Mouse (Mus musculus): ENCODE measurements around the gene P2ry12. TPM values are rescaled to one million over a fixed set of nuclear protein-coding genes. Genes with fewer than 3 reads are reported as not detected.

P2ry12 gene
- polyA plus RNA-seq, 1 experiment, result not detected

DNA sequence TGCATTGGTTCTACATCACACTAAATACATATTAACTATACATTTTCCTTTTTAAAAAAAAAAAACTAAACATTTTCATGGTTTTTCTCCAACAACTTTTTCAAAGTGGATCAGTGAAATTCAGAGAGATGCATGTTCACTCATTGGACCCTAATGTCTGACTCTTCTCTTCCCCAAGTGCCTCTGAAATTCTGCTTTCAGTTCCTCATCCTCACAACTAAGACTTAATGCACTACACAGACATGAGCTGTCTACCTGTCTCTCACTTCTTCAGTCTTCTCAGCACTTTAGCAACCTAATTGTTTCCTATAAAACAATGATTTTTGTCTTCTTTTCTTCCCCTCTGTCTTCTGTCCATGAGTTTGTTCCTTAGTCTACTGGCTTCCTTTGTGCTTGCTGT is 37.3 kb downstream of the P2ry12 start:
- TF ChIP-seq POLR2A (IDR thresholded peaks at IDR 0.05; ENCODE audit: insufficient read depth, low read length) (no peak), EP300 (IDR thresholded peaks at IDR 0.05; ENCODE audit: insufficient read depth, low read depth, low read length) (no peak), CTCF (IDR thresholded peaks at IDR 0.05; ENCODE audit: low read depth, low read length) (no peak)
- Histone ChIP-seq H3K27ac (ENCODE audit: insufficient read depth, low read length) (no peak overlapping the region), H3K9ac (ENCODE audit: low read depth, poor library complexity, severe bottlenecking) (no peak overlapping the region), H3K27me3 (ENCODE audit: control insufficient read depth, insufficient read depth, low read length, poor library complexity, severe bottlenecking) (no peaks in the 10 kb centered on the region), H3K36me3 (ENCODE audit: control insufficient read depth, insufficient read depth, low read length, poor library complexity, severe bottlenecking) (no peaks in the 10 kb centered on the region), H3K9me3 (replicated peaks; ENCODE audit: control insufficient read depth, insufficient read depth, low read length, poor library complexity, severe bottlenecking) (no peaks in the 10 kb centered on the region), H3K4me3 (ENCODE audit: low read depth, low read length) (no peak overlapping the region), H3K4me1 (ENCODE audit: control insufficient read depth, insufficient read depth, low read length) (no peaks in the 10 kb centered on the region)

GRCm38 (mm10) chr3:59222303-59222702 is 40.4 kb downstream of the P2ry12 start:
- Histone ChIP-seq H3K4me1 (ENCODE audit: control insufficient read depth, insufficient read depth, low read length) (no peaks in the 10 kb centered on the region), H3K9ac (ENCODE audit: low read depth, poor library complexity, severe bottlenecking) (no peak overlapping the region), H3K27ac (ENCODE audit: insufficient read depth, low read length) (no peak overlapping the region), H3K36me3 (ENCODE audit: control insufficient read depth, insufficient read depth, low read length, poor library complexity, severe bottlenecking) (no peaks in the 10 kb centered on the region), H3K27me3 (ENCODE audit: control insufficient read depth, insufficient read depth, low read length, poor library complexity, severe bottlenecking) (no peaks in the 10 kb centered on the region), H3K9me3 (replicated peaks; ENCODE audit: control insufficient read depth, insufficient read depth, low read length, poor library complexity, severe bottlenecking) (no peaks in the 10 kb centered on the region), H3K4me3 (ENCODE audit: low read depth, low read length) (no peak overlapping the region)
- no peak for TF ChIP-seq POLR2A (IDR thresholded peaks at IDR 0.05; ENCODE audit: insufficient read depth, low read length)
- TF ChIP-seq EP300 (IDR thresholded peaks at IDR 0.05; ENCODE audit: insufficient read depth, low read depth, low read length), result no peak
- TF ChIP-seq CTCF (IDR thresholded peaks at IDR 0.05; ENCODE audit: low read depth, low read length), result no peak

GRCm38 (mm10) chr3:59219326-59219725 is 43.3 kb downstream of the P2ry12 start:
- Histone ChIP-seq H3K9me3 (replicated peaks; ENCODE audit: control insufficient read depth, insufficient read depth, low read length, poor library complexity, severe bottlenecking) (no peaks in the 10 kb centered on the region), H3K4me1 (ENCODE audit: control insufficient read depth, insufficient read depth, low read length) (no peaks in the 10 kb centered on the region), H3K9ac (ENCODE audit: low read depth, poor library complexity, severe bottlenecking) (no peak overlapping the region), H3K36me3 (ENCODE audit: control insufficient read depth, insufficient read depth, low read length, poor library complexity, severe bottlenecking) (no peaks in the 10 kb centered on the region), H3K27ac (ENCODE audit: insufficient read depth, low read length) (no peak overlapping the region), H3K4me3 (ENCODE audit: low read depth, low read length) (no peak overlapping the region), H3K27me3 (ENCODE audit: control insufficient read depth, insufficient read depth, low read length, poor library complexity, severe bottlenecking) (no peaks in the 10 kb centered on the region)
- TF ChIP-seq POLR2A (IDR thresholded peaks at IDR 0.05; ENCODE audit: insufficient read depth, low read length), result no peak
- no peak for TF ChIP-seq EP300 (IDR thresholded peaks at IDR 0.05; ENCODE audit: insufficient read depth, low read depth, low read length)
- TF ChIP-seq CTCF (IDR thresholded peaks at IDR 0.05; ENCODE audit: low read depth, low read length), result no peak

GRCm38 (mm10) chr3:59217211-59217610 is 45.5 kb downstream of the P2ry12 start:
- Histone ChIP-seq H3K27ac (ENCODE audit: insufficient read depth, low read length) (no peak overlapping the region), H3K27me3 (ENCODE audit: control insufficient read depth, insufficient read depth, low read length, poor library complexity, severe bottlenecking) (no peaks in the 10 kb centered on the region), H3K9me3 (replicated peaks; ENCODE audit: control insufficient read depth, insufficient read depth, low read length, poor library complexity, severe bottlenecking) (no peaks in the 10 kb centered on the region), H3K4me1 (ENCODE audit: control insufficient read depth, insufficient read depth, low read length) (no peaks in the 10 kb centered on the region), H3K36me3 (ENCODE audit: control insufficient read depth, insufficient read depth, low read length, poor library complexity, severe bottlenecking) (no peaks in the 10 kb centered on the region), H3K9ac (ENCODE audit: low read depth, poor library complexity, severe bottlenecking) (no peak overlapping the region), H3K4me3 (ENCODE audit: low read depth, low read length) (no peak overlapping the region)
- TF ChIP-seq EP300 (IDR thresholded peaks at IDR 0.05; ENCODE audit: insufficient read depth, low read depth, low read length) (no peak), CTCF (IDR thresholded peaks at IDR 0.05; ENCODE audit: low read depth, low read length) (no peak), POLR2A (IDR thresholded peaks at IDR 0.05; ENCODE audit: insufficient read depth, low read length) (no peak)

DNA sequence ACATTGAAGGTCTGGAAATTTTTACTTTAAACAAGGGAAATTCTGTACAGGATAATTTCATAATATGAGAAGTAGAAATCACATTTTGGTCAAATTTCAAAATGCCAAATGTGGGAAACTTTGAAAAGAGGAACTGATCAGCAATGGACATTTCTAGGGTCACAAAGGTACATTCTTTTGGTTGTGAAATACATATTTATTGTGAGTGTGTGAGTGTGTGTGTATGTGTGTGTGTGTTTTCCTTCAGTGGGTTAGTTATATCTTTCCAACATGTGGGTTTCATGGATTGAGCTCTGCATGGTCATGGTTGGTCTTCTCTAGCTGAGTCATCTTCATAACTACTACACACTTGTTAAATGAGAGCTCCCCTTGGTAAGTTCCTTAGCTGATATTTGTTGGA is 50.3 kb downstream of the P2ry12 start:
- H3K9ac ChIP-seq (ENCODE audit: low read depth, poor library complexity, severe bottlenecking), result no peak overlapping the region
- no peaks in the 10 kb centered on the region for H3K27me3 ChIP-seq (ENCODE audit: control insufficient read depth, insufficient read depth, low read length, poor library complexity, severe bottlenecking)
- no peak overlapping the region for H3K27ac ChIP-seq (ENCODE audit: insufficient read depth, low read length)
- H3K9me3 ChIP-seq (replicated peaks; ENCODE audit: control insufficient read depth, insufficient read depth, low read length, poor library complexity, severe bottlenecking), result no peaks in the 10 kb centered on the region
- no peaks in the 10 kb centered on the region for H3K4me1 ChIP-seq (ENCODE audit: control insufficient read depth, insufficient read depth, low read length)
- TF ChIP-seq POLR2A (IDR thresholded peaks at IDR 0.05; ENCODE audit: insufficient read depth, low read length) (no peak), EP300 (IDR thresholded peaks at IDR 0.05; ENCODE audit: insufficient read depth, low read depth, low read length) (no peak)
- no peaks in the 10 kb centered on the region for H3K36me3 ChIP-seq (ENCODE audit: control insufficient read depth, insufficient read depth, low read length, poor library complexity, severe bottlenecking)
- H3K4me3 ChIP-seq (ENCODE audit: low read depth, low read length), result no peak overlapping the region

GRCm38 (mm10) chr3:59211784-59212183 is 50.9 kb downstream of the P2ry12 start:
- Histone ChIP-seq H3K27ac (ENCODE audit: insufficient read depth, low read length) (no peak overlapping the region), H3K27me3 (ENCODE audit: control insufficient read depth, insufficient read depth, low read length, poor library complexity, severe bottlenecking) (no peaks in the 10 kb centered on the region), H3K9ac (ENCODE audit: low read depth, poor library complexity, severe bottlenecking) (no peak overlapping the region), H3K4me3 (ENCODE audit: low read depth, low read length) (no peak overlapping the region), H3K4me1 (ENCODE audit: control insufficient read depth, insufficient read depth, low read length) (no peaks in the 10 kb centered on the region), H3K36me3 (ENCODE audit: control insufficient read depth, insufficient read depth, low read length, poor library complexity, severe bottlenecking) (no peaks in the 10 kb centered on the region), H3K9me3 (replicated peaks; ENCODE audit: control insufficient read depth, insufficient read depth, low read length, poor library complexity, severe bottlenecking) (no peaks in the 10 kb centered on the region)
- TF ChIP-seq POLR2A (IDR thresholded peaks at IDR 0.05; ENCODE audit: insufficient read depth, low read length), result no peak
- TF ChIP-seq CTCF (IDR thresholded peaks at IDR 0.05; ENCODE audit: low read depth, low read length), result no peak
